Mouse (Mus musculus): ENCODE measurements at regions not wholly inside any gene's neighbourhood (a gene's known extent, or its start where the extent isn't known, plus 50 kb on each side); places are given as distances from the start of the nearest gene placed in this dataset.
A peak's percentile ranks its signal among the peaks of the same experiment; 100 is the strongest.

- DNase-seq (ENCODE audit: low spot score) = no peak
These were observed 231.4 kb downstream of the Cryba4 start for GRCm38 (mm10) chr5:112020882-112021281.

- DNase-seq (ENCODE audit: low spot score) = no peak
These were observed 222.4 kb downstream of the Cryba4 start for GRCm38 (mm10) chr5:112029955-112030354.

- DNase-seq (ENCODE audit: low spot score) = no peak
These were observed 220.3 kb downstream of the Cryba4 start for GRCm38 (mm10) chr5:112032036-112032435.

GRCm38 (mm10) chr5:112035426-112035825 is 216.9 kb downstream of the Cryba4 start:
- no peak for DNase-seq (ENCODE audit: low spot score)

GRCm38 (mm10) chr5:112037080-112037479 is 215.2 kb downstream of the Cryba4 start:
- DNase-seq (ENCODE audit: low spot score) = no peak

GRCm38 (mm10) chr5:112039645-112040372 is 212.5 kb downstream of the Cryba4 start:
- no peak for DNase-seq (ENCODE audit: low spot score)

- DNase-seq (ENCODE audit: low spot score) = no peak
These were observed 211.6 kb downstream of the Cryba4 start for GRCm38 (mm10) chr5:112040678-112041077.

- no peak for DNase-seq (ENCODE audit: low spot score)
These were observed 211.0 kb downstream of the Cryba4 start for GRCm38 (mm10) chr5:112041285-112041684.

- no peak for DNase-seq (ENCODE audit: low spot score)
These were observed 210.1 kb downstream of the Cryba4 start for GRCm38 (mm10) chr5:112042236-112042635.

GRCm38 (mm10) chr5:112050046-112050782 is 202.1 kb downstream of the Cryba4 start:
- no peak for DNase-seq (ENCODE audit: low spot score)

- DNase-seq (ENCODE audit: low spot score) = no peak
These were observed 201.4 kb downstream of the Cryba4 start for GRCm38 (mm10) chr5:112050906-112051305.

GRCm38 (mm10) chr5:112051786-112052185 is 200.5 kb downstream of the Cryba4 start:
- DNase-seq (ENCODE audit: low spot score) = no peak

GRCm38 (mm10) chr5:112053600-112054155 is 198.6 kb downstream of the Cryba4 start:
- no peak for DNase-seq (ENCODE audit: low spot score)

- DNase-seq (ENCODE audit: low spot score) = no peak
These were observed 197.3 kb downstream of the Cryba4 start for GRCm38 (mm10) chr5:112055018-112055417.

- no peak for DNase-seq (ENCODE audit: low spot score)
These were observed 182.4 kb downstream of the Cryba4 start for GRCm38 (mm10) chr5:112069917-112070316.

GRCm38 (mm10) chr5:112072456-112072855 is 179.9 kb downstream of the Cryba4 start:
- no peak for DNase-seq (ENCODE audit: low spot score)

- no peak for DNase-seq (ENCODE audit: low spot score)
These were observed 175.2 kb downstream of the Cryba4 start for GRCm38 (mm10) chr5:112077097-112077496.

- peak; percentile 83 for DNase-seq (ENCODE audit: low spot score)
These were observed 174.3 kb downstream of the Cryba4 start for GRCm38 (mm10) chr5:112077840-112078600.

GRCm38 (mm10) chr5:112081006-112081405 is 171.3 kb downstream of the Cryba4 start:
- DNase-seq (ENCODE audit: low spot score) = no peak

- no peak for DNase-seq (ENCODE audit: low spot score)
These were observed 160.3 kb downstream of the Cryba4 start for GRCm38 (mm10) chr5:112091867-112092535.

GRCm38 (mm10) chr5:112093905-112094571 is 158.3 kb downstream of the Cryba4 start:
- no peak for DNase-seq (ENCODE audit: low spot score)
